In genomic region chr14:57981720-57982418, GRCm38 (mm10) we compare ENCODE assay signal across 10 mouse cellular contexts. TPM values are rescaled to one million over a fixed set of nuclear protein-coding genes. Genes with fewer than 3 reads are reported as not detected.
DNase-seq lines count a peak whose midpoint lies in the region; ATAC-seq and TF ChIP-seq lines count a peak whose summit lies in the region.
"Had no signal": no experiment of that assay in that cellular context is flagged by ENCODE, and none has a peak within 500 bp of the region (broad histone marks: within the 10 kb centered on the region; RNA-seq: fewer than 3 reads in every experiment).

No protein-coding gene starts in this region.

- H3K27me3 ChIP-seq in midbrain, embryonic 15.5 days (replicated peaks): no peaks in the 10 kb centered on the region
- H3K27me3 ChIP-seq in cerebellum, adult 2 months (ENCODE audit: control insufficient read depth, insufficient read depth, low read length): no peaks in the 10 kb centered on the region
- H3K27me3 ChIP-seq: heart, embryonic 15.5 days; liver, embryonic 12.5 days had no signal

- TF ChIP-seq POLR2A in cerebellum, adult 2 months (IDR thresholded peaks at IDR 0.05; ENCODE audit: borderline replicate concordance, insufficient read depth, low read length): no peak

- H3K4me3 ChIP-seq in midbrain, embryonic 15.5 days: no peak overlapping the region
- H3K4me3 ChIP-seq in cerebellum, adult 2 months (replicated peaks; ENCODE audit: insufficient read depth, low read depth, low read length): no peak overlapping the region
- H3K4me3 ChIP-seq: heart, embryonic 15.5 days; liver, embryonic 12.5 days had no signal

- no peaks in the 10 kb centered on the region for H3K9me3 ChIP-seq in midbrain, embryonic 15.5 days
- H3K9me3 ChIP-seq: heart, embryonic 15.5 days; liver, embryonic 12.5 days had no signal

- H3K36me3 ChIP-seq in midbrain, embryonic 15.5 days (replicated peaks): no peaks in the 10 kb centered on the region
- H3K36me3 ChIP-seq: heart, embryonic 15.5 days; liver, embryonic 12.5 days had no signal

- peak overlapping the region; percentile 48; the same call in 1 of the 2 replicates for H3K27ac ChIP-seq in midbrain, embryonic 15.5 days
- H3K27ac ChIP-seq in cerebellum, adult 2 months (ENCODE audit: insufficient read depth, low read length): no peak overlapping the region
- H3K27ac ChIP-seq: heart, embryonic 15.5 days; liver, embryonic 12.5 days had no signal

- peak; percentile 8 for DNase-seq in ZHBTc4 (ENCODE audit: low read depth, low spot score)
- no peak for DNase-seq in cerebellum, adult 2 months
- no peak for DNase-seq in left cerebral cortex, adult 8-10 months (ENCODE audit: low spot score in 2 of 2)
- no peak for DNase-seq in spleen, postnatal 4 days (ENCODE audit: low spot score in 2 of 2)
- DNase-seq: cerebellum, postnatal 25 days had no signal

- peak; percentile 68; the same call in 1 of the 2 replicates for ATAC-seq in common myeloid progenitor, adult 5-6 weeks (replicated peaks; ENCODE audit: low read depth, poor library complexity, severe bottlenecking)
- ATAC-seq in hematopoietic stem cell, adult 5-6 weeks (replicated peaks in 1 of 2; ENCODE audit: insufficient read depth in 1 of 2, low FRiP score in 2 of 2, low TSS enrichment in 1 of 2, low read depth in 1 of 2, poor library complexity in 2 of 2, severe bottlenecking in 2 of 2): peak; percentile 53 to 71; a peak in 3 of 4 replicates
- peak; percentile 86 for ATAC-seq in midbrain, embryonic 15.5 days (replicated peaks)
- ATAC-seq: liver, embryonic 12.5 days had no signal

- peak overlapping the region; percentile 10; the same call in 1 of the 2 replicates for H3K9ac ChIP-seq in midbrain, embryonic 15.5 days
- H3K9ac ChIP-seq: heart, embryonic 15.5 days; liver, embryonic 12.5 days had no signal

- H3K4me2 ChIP-seq in midbrain, embryonic 15.5 days: peak overlapping the region; percentile 37
- H3K4me2 ChIP-seq: heart, embryonic 15.5 days; liver, embryonic 12.5 days had no signal

- TF ChIP-seq CTCF in cerebellum, adult 2 months (IDR thresholded peaks at IDR 0.05; ENCODE audit: borderline replicate concordance, insufficient read depth, low read depth, low read length): no peak

- WGBS in midbrain, embryonic 15.5 days: 18% methylated on average over 14 of the region's 14 CpGs
- 78% methylated on average over 14 of the region's 14 CpGs for WGBS in cerebellum, adult 2 months

- peaks cover 10% of the 10 kb centered on the region for H3K4me1 ChIP-seq in midbrain, embryonic 15.5 days
- H3K4me1 ChIP-seq in cerebellum, adult 2 months (ENCODE audit: control insufficient read depth, insufficient read depth, low read length): peaks cover 7% of the 10 kb centered on the region
- H3K4me1 ChIP-seq: liver, embryonic 12.5 days had no signal

RNA-seq across cellular contexts. Expression of gene Micu2, which starts 17.2 kb away (rescaled TPM):
- 87.0 and 102 TPM in 2 replicates for total RNA-seq in common myeloid progenitor, adult 5-6 weeks (2017)
- total RNA-seq in hematopoietic stem cell, adult 5-6 weeks (2017): 90.1 and 101 TPM in 2 replicates
- 69.3 and 70.7 TPM in 2 replicates for polyA plus RNA-seq in midbrain, embryonic 15.5 days (2015; fragmentation: Nextera tagmentation; extraction: Ambion mirVana)
- 19.8 and 21.3 TPM in 2 replicates for polyA plus RNA-seq in cerebellum, adult 2 months (2012; rRNA removed)
- total RNA-seq in left cerebral cortex, adult 8-10 months (2022): 10 to 100 TPM; 22.6 to 25.0 (median 23.6) TPM
